Mouse (Mus musculus): Measurements from ENCODE around the gene Pla2g2f.

Pla2g2f gene

DNA sequence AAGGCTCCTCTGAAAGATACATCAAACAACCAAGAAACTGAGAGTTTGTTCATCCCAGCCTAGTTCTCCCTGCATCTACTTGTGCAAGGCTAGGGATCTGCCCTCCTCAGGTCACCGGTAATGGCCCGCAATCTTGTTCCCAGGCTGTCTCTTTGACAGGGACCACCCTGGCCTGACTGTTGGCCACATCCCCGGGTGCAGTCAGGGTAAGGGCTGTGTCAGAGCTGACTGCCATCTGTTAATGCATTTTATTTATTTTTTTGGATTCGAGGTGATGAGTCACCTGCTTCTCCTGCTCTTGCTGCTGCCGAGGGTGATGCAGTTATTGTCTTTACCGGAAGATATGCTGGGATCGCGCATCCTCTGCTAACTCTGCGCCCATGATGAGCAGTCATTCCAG is 40.7 kb downstream of the Pla2g2f start:
- DNase-seq (ENCODE audit: low spot score), result no peak

DNA sequence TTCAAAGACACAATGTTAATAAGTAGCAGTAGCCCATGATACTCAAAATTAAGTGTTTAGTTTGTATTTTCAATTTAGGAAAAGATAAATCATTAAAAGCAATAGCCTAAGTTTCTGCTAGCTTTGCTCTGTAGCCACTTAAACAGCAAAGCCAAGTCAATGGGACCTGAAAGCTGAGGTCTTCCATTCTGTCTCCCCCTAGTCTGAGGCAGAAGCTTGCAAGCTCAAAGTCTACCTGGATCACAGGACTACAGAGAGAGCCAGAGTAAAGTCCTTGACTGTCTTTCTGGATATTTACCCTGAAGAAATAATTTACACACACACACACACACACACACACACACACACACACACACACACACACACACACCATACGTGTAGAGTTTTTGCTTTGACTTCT is 43.2 kb downstream of the Pla2g2f start:
- no peak for DNase-seq (ENCODE audit: low spot score)

DNA sequence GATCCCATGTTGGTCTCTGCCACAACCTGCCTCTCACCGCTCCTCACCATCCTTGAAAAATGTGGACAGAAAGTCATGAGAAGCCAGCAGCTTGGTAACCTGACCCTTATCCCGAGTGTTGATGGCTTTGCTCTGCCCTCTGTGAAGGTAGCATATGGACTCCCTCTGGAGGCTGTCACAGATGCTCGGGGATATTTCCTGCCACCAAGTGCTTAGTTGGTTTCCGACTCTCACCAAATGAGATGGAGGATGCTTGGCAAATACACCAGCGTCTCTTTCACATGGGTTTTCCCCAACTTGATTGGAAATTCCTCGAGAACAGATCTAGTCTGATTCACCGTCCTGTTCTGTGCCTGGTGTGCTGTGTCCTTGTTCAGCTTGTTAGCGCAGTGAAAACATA is 44.8 kb downstream of the Pla2g2f start:
- no peak for DNase-seq (ENCODE audit: low spot score)

DNA sequence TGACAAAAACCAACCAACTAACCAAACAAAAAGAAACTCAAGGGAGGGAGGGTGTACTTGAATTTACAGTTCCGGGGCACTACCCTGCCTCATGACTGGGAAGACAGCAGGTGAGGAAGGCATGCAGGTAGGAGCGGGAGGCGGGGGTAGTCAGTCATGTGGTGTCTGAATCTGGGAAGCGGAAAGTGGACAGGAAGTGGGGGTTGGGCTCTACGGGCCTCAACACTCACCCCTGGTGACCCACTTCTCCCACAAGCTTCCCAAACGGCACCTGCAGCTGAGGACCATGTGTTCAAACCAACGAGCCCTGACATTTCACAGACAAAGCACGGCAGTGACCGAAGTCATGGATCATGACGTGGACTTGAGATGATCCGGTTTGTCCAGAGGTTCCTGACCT is 45.3 kb downstream of the Pla2g2f start:
- no peak for DNase-seq (ENCODE audit: low spot score)

DNA sequence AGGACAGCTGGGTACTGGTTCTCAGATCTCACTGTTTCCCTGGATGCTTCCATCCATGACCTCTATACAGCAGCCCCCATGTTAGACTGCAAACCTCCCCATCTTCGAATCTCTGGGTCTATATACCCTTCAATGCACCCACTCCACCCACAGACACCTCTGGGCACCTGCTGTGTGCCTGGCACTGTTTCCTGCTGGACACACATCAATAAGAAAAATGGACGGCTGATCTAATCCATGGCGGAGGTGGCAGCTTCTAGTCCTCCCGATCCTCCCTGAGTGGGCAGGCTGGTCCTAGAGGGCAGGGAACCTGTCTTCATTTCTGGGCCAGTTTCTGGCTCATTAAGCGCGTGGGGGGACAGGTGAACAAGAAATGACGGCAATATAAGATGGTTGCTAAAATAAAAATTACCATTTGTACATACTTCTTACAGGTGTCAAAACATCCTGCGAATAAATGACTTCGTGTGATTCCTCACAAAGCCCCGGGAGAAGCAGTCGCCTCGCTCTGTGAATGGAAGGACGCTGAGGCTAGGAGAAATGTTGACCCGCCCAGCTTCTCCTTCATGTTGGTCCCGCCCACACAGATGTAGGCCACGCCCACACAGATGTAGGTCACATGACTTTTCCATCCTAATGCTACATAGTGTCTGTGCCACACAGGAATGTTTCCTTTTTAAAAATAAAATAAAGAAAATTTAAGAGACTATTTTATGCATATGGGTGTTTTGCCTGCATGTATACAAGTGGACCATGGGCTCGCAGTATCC is 46.2 kb downstream of the Pla2g2f start:
- no peak for DNase-seq (ENCODE audit: low spot score)

DNA sequence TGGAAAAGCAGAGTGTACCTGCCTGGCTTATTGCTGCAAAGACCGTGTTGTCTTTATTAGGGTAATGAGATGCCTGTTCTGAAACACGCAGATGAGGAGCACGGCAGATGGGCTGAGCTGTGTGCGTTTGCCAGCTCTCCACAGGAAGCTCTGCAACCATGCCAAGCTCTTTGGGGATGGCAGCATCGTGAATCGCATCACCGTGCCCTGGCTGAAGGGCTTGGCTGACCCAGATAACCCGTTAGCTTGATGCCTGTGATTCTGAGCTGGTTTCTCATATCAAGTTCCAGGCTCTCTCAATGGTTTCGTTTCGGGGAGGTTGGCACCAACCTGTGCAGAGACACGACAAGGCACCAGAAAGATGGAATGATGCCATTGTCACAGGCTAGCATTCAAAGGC is 46.8 kb downstream of the Pla2g2f start:
- DNase-seq (ENCODE audit: low spot score), result no peak

DNA sequence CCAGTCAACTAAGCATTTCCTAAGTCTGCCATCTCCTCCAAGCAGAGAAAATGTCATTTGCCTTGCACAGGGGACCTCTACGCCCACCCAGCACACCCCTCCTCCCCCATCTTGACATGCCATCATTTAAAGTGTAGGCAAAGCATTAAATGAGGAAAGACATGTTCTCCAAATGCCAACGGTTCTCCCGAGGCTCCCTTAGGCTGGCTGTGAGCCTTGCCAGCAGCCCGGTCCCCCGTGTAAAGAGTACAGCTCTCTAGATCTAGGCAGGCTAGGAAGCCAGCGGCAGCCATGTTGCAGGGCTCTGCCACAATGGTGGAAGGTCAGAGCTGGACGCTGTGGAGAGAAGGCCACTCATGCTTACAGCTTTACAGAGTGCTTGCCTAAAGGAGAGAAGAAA is 47.5 kb downstream of the Pla2g2f start:
- DNase-seq (ENCODE audit: low spot score), result no peak

DNA sequence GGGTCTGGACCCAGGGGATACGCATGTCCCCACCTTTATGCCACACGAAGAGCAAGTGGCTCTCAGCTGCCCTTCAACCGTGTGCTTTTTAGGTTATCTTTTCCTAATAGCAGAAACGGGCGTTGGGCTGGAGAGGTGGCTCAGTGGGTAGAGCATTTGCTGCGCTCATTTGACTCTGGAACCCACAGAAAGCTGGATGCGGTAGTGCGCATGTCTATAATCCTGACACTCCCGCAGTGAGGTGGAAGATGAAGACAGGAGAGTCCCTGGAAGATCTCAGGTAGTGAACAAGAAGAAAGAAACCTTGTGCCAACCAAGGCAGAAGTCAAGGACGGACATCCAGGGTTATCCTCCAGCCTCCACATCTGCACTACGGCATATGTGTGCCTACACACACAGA is 48.2 kb downstream of the Pla2g2f start:
- no peak for DNase-seq (ENCODE audit: low spot score)

DNA sequence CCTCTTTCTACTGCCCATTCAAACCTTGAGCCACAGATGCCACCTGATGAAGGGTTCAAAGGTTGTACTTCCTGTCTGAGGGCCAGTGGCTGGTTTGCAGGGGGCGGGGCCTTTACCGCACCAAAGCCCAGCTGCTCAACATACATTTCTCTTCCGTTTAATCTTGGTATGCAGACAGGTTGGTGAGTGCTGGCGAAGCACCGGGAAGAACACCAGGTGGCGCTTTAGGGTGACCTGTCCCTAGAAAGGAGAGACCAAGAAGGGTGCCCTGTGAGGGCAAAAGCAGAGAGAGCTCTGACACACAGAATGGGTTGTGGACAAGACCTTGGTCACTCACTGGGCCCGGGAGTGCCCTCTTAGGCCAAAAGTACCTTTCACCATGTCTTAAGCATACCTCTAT is 48.8 kb downstream of the Pla2g2f start:
- DNase-seq (ENCODE audit: low spot score), result peak; percentile 70

DNA sequence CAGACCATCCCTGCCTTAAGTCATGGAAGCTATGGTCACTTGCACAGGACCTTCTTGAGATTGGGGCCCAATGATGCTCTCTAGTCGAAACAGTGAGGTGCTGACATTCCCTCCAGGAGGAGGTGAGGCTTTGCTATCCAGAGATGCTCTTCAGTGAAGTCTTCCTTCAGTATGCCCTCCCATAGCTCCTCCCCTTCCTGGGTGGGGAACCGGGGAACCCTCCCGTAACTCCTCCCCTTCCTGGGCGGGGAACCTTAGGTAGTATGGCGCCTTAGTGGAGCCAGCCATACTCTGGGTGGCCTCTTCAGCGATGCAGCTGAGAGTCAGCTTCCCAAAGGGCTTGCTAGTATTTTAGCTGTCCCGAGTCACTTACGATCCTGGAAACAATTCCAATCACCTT is 50.8 kb downstream of the Pla2g2f start:
- DNase-seq (ENCODE audit: low spot score), result no peak

DNA sequence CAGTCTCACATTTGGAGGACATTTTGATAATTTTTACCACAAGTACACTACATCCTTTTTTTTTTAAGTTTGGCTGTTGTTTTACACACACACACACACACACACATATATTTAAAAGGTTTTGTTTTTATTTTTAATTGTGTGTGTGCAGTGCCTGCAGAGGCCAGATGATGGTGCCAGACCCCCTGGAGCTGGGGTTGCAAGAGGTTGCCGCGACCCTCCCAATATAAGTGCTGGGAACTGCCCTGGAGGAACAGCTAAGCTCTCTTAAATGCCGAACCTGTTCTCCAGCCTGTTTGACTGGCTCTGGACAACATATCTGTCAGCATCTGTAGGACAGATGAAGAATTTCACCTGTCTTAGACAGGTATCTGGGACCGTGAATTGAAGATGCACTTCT is 53.3 kb downstream of the Pla2g2f start:
- DNase-seq (ENCODE audit: low spot score), result no peak

DNA sequence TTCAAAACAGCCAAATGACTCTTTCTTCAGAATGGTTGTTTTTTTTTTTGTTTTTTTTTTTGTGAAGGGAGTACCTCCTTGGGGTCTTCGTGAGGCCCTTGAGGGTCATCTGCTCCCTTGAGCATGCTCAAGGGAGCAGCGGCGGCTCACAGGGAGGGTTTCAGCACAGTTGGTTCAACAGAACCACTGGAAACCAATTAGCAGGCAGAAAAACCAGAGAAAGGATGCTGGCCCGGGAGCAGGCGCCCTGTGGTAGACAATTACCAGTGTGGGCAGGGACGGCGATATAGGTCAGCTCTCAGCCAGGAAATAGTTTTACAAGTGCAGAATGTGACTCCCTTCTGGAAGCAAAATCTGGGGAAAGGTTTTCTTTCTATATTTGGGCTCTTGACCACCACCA is 53.8 kb downstream of the Pla2g2f start:
- DNase-seq (ENCODE audit: low spot score), result no peak

DNA sequence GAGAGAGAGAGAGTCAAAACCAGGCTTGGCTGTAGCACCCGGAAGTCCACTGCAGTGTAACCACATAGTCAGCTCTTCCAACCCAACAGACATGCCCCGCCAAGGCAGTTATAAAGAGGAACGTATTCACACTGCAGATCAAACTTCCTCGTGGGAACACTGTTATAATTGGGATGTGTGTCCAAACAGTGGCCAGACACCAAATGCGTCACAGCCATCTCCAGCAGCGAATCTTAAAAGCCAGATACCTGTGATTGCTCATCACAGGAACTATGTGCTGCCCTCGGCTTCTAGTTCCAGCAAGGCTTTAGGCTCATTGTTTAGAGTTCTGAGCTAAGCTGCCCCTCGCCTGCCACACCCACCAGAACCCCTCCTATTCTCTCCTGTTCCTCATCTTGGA is 54.9 kb downstream of the Pla2g2f start:
- DNase-seq (ENCODE audit: low spot score), result no peak

DNA sequence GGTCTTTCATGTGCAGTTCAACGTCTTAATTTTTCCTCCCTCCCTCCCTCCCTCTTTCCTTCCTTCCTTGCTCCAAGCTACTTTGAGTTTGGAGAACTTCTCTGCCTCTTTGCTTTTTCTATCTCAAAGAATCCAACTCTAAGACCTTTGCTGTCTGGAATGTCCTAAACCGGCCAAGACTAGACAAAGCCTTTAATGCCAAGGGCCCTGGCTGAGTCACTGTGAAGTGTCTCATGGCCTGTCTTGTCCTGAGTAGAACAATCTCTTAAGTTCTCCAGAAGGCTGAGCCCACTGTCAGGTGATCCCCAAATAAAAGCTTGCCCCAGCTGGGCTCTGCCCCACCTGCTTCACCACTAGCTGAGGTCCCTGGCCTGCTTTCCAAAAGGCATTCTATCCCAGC is 55.4 kb downstream of the Pla2g2f start:
- no peak for DNase-seq (ENCODE audit: low spot score)

DNA sequence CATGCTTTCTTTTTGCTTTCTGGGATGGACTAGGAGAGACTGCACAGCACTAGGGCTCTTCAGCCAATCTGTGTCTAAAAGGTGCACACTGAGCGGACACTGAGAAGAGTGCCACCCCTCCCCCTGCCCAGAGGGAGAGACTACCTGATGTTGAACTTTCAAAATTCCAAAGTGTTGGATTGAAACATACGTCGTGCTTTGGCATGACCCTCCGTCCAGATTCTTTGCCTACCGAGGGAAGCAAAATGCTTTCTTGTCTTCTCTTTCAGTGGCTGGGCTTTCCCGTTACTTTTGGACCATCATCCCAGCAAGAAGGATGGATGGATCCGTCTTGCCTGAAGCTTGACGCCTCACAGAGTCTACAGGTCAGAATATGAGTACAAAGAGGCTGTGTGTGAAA is 56.3 kb downstream of the Pla2g2f start:
- no peak for DNase-seq (ENCODE audit: low spot score)

All from urinary bladder, postnatal 14 days (tissue).